Mouse (Mus musculus): ENCODE data around the gene Slc22a21.
"Not testable (repeated sequence)": the region's sequence is repeated elsewhere in the genome, so short reads cannot be mapped to it uniquely, and the experiment has no call there.

Slc22a21 gene

DNA sequence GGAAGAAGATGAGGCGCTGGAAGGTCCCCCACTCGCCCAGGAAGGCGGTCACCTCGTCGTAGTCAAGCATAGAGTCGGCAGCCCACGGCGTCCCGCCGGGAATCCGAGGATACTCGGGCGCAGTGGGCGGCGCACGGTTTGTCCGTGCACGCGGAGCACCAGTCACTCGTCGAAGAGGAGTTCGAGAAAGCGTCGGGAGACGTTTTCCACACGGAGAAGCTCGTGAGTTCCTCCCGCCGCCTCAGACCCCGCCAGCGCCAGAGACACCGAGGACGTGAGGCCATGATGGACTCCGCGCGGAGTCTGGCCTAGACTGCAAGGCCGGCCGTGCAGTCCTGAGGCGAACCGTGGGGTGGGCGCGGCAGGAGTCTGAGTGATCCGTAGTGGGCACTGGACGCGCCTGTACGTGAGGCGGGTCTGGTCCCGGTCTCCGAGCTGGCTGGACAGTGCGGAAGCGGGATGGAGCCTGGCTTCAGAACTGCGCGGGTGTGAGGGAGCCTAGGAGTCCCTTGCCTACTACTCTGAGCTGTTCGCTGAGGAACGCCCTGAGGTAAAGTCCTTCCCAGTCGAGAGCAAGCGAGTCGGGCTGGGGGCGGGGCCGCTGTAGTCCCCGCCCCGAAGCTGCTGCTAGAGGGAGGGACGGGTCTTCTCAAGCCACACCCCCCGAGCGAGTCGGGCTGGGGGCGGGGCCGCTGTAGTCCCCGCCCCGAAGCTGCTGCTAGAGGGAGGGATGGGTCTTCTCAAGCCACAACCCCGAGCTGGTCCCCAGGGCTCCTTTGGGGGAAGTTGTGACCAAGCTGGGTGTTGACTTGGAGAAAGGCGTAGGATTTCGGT is at the start of gene Slc22a21:
Gene Slc22a21 (minus strand): TSS at position 545 of the 834 bp plus-strand sequence.
- DNase-seq (ENCODE audit: low spot score in 2 of 2): peak; percentile 82 to 83

DNA sequence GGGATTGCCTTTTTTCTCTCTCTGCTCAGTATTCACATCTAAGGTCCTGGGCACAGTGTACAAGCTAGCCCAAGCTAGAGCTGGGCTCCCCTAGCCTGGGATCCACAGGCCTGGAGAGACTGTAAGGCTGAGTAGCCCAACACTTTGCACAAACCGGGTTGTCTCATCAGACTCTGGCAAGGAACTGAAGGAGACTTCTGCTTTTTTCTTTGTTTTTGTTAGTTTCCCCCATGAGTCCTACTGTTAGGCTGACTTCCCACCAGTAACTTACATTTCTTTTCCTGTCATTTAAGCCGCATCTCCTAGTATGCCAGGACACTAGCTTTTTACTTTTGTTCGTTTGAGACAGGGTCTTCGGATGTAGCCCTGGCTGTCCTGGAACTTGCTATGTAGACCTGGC is 48.9 kb upstream of the Slc22a21 start:
- no peak for DNase-seq (ENCODE audit: low spot score in 2 of 2)

DNA sequence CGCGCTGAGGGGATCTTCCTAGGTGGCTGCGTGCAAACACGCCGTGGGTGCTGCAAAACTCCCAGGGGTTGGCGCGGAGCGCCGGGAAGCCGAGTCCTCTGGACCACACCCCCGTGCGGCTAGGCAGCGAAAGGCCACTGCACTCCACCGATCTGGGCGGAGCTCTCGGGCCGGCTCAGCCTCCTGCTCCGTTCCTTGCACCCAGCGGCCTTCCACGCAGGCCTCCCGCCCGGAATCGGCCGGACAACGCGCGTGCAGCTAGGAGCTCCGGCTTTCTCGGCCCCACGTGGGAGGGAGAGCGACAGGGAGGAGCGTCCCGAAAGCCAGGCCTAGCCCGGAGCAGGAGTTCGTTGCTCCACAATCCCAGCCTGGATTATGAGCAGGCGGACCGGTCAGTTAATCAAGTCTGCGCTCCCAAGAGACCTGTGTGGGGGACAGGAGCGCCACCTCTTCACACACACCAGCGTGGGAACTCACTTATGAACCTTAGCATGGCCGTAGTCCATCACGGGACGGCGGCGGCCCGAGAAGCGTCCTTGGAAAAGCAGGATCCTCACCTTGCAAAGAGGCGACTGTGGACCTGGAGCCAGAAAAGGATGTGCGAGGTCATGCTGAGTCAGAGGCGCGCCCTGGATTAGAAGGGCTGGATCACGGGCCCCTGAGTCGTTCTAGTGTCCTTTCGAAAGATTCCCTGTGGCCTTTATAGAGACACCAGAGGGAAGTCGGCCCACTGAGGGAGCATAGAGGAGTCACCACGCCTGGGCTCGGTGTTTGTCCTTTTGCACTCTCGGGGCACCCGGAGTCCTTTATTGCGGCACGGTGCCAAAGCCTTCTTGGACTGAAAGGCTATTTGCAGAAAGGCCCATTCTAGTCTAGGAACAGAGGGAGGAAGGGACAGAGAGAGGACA is 48.2 kb upstream of the Slc22a21 start, which contains the start of gene Slc22a4:
Gene Slc22a4 (minus strand): TSS at position 47 of the 908 bp plus-strand sequence.
- DNase-seq (ENCODE audit: low spot score in 2 of 2): peak; percentile 68 to 81

DNA sequence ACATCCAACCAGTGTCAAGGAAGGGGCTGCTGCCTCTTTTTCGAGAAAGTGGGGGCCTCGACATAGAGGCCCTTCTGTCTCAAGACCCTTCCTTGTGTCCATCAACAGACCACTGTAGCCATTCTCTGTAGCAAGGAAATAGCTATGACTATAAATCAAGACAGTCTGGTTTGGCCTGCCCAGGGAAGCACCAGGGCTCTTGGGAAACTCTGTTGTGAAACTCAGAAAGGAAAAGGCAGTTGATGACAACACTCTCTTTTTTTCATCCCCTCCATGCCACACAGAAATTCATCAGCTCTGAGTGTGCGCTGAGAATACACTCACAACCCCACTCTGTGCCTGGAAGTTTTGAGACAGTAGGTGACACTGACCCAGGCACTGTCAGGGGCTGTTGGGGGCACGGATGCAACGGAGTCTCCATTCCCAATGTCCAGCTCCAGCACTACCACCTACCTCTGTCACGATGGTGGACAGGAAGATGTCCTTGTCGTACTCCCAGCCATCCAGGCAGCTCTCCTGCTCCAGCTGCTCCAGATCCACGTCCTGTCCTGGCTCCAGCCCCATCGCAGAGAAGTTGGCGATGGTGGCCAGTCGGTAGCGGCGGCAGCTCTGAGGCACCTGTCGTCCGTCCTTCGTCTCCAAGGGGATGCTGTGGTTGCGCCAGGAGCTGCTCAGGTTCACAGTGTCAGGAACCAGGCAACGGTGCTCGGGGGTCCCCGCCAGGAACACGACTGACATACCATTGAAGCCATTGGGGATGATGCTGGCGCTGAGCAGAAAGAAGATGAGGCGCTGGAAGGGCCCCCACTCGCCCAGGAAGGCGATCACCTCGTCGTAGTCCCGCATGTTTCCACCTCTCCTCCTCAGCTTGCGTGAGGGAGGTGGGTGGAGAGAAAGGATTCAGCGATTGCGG is 47.3 kb upstream of the Slc22a21 start:
- no peak for DNase-seq (ENCODE audit: low spot score in 2 of 2)

DNA sequence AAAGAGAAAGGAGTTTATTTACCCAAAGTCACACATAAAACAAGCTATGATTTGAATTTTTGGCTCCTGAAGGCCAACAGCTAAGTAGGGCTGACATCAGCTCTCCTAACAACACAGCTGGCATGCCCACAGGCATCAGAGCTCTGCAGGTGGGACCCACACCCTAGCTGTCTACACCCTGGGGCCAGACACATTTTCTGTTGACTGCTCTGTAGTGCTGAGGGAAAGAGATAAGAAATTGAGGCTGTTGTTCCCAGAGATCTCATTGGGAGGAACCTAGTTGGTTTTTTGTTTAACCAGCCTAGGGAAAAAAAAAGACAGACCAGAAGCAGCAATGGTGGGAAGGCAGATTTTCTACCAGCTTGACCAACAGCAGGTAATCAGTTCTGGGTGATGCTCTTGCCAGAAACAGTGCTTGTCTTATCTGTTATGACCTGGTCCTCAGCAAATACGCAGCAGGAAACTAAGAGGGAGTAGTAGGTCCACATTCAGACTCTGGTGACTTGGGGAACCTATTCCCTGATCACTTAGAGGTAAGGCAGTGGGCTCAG is 46.4 kb upstream of the Slc22a21 start:
- no peak for DNase-seq (ENCODE audit: low spot score in 2 of 2)

DNA sequence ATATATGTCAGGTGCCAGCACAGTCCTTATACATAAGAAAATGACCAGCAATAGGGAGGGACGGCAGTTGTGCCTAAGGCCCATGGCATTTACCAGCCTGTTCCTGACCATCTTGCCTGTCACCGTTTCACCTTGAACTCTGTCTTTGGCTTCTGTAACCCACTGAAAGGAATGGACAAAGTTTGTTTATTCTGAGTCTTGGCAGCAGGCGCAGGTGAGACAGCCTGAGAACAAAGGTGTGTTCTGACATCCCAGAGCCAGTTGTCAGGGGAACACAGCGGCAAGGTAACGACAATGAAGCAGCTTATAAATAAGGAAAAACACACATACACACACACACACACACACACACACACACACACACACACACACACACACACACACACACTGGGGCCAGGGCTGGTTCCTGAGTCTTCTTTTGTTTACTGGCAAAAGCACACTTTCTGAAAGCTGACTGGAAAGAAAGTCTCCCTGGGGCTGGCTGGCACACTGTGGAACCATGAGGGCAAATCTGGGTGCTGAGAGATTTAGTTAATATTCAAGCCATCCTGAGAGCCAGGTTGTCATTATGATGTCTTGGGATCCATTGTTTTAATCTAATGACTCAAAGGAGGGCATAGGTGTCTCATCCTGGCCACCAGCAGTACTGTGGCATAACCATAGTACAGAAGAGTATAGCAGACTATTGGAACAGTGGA is 41.4 kb upstream of the Slc22a21 start:
- no peak for DNase-seq (ENCODE audit: low spot score in 2 of 2)

DNA sequence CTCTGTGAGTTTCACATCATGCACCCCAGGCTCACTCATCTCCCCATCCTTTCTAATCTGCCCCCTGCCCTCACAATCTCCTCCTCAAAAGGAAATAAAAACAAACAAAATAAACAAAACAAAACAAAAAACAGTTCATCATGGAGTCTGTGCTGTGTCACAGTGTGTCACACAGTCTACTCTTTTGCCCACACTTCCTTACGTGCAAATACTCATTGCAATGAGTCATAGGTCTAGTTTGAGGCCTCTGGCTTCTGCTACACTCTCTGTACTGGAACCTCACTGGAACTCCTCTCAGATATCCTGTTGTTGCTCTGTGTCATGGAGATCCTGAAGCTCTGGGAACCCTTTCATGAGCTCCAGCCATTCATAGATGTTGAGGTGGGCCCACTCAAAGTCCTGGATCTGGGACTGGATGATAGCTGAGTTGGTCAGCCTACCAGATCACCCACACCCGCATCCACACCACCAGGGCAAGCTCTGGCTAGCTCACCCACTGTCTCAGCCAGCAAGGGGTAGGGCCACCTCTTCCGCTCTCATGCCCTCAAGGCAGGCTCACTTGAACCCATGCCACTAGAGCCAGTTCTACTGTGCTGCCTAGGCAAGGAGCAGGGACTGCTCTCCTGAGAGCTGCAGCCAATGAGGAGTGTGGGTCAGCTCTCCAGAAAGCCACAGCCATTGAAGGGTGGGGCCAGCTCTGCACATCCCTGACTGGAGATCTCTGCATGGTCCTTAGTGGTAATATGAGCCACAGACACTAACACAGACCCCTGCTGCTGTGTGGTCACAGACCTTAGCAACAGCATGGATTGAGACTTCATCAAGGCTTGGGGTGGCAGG is 39.0 kb upstream of the Slc22a21 start:
- no peak for DNase-seq (ENCODE audit: low spot score in 2 of 2)

DNA sequence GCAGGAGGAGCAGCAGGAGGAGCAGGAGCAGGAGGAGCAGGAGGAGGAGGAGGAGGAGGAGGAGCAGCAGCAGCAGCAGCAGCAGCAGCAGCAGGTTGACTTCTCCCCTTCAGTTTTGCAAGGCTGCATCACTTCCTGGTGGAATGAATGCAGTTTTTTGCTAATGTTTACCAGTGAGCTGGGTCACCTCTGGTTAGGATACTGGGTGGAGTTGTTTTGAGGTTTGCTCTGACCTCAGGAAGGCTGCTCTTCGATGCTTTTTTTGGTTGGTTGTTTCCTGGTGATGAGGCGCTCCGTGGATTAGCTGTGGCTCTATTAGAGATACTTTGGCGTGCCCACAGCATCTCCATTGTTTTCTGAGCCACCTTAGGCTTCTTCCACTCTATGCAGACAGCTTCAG is 37.5 kb upstream of the Slc22a21 start:
- no peak for DNase-seq (ENCODE audit: low spot score in 2 of 2)

DNA sequence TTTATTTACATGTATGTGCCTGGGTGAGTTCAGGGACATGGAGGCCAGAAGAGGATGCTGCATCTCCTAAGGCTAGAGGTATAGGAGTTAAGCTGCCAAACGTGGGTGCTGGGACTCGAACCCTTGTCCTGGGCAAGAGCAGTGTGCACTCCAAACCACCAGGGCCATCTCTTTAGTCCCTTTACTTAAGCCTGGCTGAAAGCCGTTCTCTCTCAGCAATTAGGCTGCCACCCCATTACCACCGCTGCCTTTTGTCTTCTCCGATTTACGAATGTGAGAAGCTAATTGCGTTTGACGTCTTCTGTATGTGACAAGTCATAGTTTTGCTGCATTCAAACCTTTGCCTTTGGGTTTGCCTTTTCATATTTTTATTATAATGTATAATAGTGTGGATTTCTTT is 35.9 kb upstream of the Slc22a21 start:
- no peak for DNase-seq (ENCODE audit: low spot score in 2 of 2)

DNA sequence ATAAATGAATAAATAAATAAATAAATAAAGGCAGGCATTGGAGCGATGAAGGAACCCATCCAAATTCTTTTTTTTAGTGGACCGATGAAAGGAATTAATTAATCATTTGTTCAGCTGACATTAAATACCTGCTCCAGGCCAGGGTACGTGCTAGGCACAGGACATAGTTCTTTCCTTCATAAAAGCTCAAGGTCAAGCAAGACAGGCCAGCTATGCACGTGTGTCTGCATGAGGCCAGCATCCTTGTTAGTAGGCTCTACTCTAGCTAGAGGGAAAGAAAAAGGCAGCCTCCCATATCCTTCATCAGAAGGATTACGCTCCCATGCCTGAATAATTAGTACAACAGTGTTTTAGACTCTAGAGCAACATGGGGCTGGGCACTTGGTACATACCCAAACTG is 32.8 kb upstream of the Slc22a21 start:
- no peak for DNase-seq (ENCODE audit: low spot score in 2 of 2)

DNA sequence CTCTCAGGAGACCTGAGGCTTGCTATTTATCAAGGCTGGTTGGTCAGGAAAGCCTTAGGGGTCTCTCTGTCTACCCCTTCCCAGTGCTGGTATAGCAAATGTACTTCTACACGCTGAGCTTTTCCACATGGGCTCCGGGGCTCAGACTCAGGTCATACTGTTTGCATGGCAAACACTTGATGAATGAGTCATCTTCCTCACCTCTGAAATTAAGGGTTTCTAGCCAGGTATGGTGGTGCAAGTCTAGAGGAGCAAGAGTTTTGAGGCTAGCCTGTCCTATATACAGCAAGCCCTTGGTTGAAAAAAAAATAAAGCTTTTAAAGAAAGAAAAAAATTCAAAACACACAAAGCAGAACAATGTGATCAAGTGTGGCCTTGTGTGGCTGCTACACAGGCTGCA is 31.1 kb upstream of the Slc22a21 start:
- DNase-seq (ENCODE audit: low spot score in 2 of 2): no peak

DNA sequence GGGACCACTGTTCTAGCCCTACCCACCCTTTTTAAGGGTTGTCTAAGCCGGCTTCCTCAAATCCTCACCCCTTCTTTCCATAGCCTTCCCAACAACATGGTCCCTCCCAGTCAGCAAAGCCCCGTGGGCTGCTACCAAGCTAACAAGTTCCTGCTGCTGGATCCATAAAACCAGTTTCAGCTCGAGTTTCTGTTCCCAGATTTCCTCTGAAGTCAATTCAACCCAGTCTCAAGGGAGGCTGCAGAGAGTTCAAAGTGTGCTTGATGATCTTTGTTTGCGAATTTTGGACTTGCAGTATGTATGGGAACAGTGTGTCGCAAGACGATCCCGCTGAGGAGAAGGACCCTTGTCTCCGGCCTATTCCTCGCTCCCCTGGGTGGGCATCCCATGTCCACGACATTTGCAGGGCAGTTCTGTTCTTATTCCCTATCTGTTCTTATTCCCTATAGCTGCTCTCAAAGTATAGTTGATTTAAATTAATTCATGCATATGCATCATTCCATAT is 28.3 kb upstream of the Slc22a21 start:
- DNase-seq (ENCODE audit: low spot score in 2 of 2): no peak

DNA sequence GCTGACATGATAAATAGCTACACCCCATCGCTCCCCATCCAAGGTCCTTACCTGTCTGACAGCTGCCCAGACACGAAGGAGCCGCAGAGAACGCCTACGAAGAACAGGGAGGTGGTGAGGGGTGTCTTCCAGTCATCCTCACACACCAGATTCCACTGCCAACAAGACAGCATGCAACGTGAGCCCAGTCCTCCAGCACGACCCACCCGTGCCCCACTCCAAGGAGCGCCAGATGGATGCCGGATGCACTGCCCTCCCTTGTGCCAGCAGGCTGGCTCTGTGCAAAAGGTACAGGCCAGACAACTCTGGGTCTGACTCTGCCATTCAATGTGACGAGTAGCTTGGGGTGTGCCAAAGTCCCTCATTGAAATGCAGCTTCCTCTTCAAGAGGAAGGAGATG is 27.6 kb upstream of the Slc22a21 start:
- no peak for DNase-seq (ENCODE audit: low spot score in 2 of 2)

DNA sequence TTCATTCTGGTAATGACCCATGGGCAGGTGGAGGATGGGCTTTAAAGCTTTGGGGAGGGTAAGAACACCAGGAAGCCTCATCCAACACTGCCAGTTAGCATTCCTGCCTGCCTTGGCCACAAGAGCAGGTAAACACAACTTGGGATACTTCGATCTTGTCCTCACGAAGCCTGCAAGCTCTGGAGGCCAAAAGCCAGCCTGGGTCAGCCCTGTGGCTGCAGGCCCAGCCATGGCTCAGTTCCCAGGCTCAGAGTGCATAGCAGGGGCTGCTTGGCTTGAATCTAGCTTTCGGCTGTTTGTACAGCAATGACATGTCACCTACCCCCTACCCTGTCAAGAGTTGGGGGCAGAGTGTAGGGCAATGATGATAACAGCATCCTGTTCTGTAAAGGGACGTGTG is 26.8 kb upstream of the Slc22a21 start:
- DNase-seq (ENCODE audit: low spot score in 2 of 2): no peak

DNA sequence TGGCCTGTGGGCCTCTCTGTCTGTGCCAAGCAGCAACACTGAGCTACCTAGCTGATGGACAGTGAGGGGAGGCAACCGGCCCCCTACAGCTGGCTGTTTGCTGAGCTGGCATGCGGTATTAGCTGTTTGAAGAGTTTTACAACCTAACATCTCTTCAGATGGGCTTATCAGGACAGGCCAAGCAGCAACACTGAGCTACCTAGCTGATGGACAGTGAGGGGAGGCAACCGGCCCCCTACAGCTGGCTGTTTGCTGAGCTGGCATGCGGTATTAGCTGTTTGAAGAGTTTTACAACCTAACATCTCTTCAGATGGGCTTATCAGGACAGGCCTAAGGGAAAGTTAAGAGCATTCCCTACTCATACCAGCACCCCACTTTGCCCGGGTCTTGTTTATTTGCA is 26.2 kb upstream of the Slc22a21 start:
- not testable (repeated sequence) for DNase-seq (ENCODE audit: low spot score in 2 of 2)

DNA sequence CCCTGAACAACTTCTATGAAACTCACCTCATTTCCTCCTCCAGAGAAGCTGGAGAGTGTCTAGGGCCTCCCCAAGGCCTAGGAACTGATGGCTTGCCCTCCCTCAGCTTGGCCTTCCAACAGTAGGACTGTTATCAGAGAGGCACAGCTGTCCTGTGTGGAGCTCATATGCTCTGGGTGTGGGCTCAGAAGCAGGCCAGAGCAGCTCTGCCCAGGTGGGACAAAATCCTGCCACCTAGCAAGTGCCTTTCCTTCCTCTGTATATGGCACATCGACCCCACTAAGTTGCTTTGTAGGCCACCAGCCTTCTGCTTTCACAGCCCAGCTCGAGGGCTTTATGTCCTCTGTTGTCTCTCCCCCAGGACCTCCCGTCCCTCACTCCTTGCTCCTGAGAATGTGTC is 24.6 kb upstream of the Slc22a21 start:
- DNase-seq (ENCODE audit: low spot score in 2 of 2): no peak

DNA sequence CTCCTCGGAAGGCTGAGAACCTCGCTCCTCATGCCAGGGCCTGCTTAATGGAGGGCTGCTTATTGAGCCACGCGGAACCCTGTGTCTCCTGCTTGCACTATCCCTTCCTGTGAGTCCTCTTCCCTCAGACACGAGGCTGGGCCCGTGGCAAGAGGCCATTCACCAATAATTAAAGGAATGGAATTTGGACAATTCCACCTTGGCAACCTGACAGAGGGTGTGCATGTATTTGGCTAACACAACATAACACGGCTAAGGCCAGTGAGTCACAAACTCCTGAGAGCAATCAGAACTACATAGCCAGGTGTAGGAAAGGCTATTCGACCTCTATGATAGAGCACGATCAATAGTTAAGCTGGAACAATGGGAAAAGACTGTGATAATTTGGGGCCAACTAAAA is 24.1 kb upstream of the Slc22a21 start:
- DNase-seq (ENCODE audit: low spot score in 2 of 2): no peak

DNA sequence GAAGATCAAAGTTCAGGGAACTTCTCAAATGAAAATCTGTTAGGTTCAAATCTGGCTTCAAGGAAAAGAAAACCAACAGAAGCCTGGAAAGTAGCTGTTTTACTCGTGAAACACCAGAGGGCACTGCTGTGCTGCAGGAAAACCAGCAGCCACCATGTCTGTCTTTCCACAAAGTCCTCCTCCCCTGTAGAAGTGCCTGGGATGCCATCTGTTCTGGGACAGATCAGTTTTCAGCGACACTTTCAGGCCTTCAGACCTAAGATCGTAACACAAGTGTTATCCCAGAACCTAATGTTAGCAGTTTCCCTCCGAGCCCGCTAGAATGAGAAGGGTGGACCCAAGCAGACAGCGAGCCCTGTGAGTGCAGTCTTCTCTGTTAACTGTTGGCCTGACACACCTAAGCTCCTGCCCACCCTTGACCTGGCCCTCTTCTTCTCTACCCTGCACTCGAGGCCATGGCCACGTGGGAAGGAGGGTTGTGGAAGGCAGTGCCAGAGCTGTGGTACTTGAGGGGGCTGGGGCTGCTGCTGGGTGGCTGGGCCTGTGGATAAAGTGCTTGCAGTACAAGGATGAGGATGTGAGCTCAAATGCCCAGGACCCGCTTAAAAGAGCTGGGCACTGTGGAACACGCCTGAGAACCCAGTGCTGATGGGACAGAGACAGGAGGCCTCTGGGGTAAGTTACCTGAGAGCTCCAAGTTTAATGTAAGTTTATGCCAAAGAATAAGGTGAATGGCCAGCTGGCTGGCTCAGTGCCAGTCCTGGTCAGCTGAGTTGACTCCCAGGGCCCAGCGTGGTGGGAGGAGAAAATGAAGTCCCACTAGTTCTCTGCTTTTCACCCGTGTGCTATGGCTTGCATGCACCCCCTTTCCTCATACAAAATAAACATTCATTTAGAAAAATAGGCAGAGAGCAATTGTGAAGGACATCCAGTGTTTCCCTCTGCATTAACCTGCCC is 22.9 kb upstream of the Slc22a21 start:
- peak in 1 of 2 experiments; percentile 38 for DNase-seq (ENCODE audit: low spot score in 2 of 2)

Measured in urinary bladder, postnatal 4 days (tissue).